Mouse (Mus musculus): ENCODE results near the gene Dhfr. TPM values are rescaled to one million over a fixed set of nuclear protein-coding genes. Genes with fewer than 3 reads are reported as not detected.
A peak's percentile ranks its signal among the peaks of the same experiment; 100 is the strongest.

Dhfr gene
- total RNA-seq (2017), result 20.6 and 27.1 TPM in 2 replicates

GRCm38 (mm10) chr13:92354456-92355271 is at the start of gene Dhfr, which contains the start of gene Msh3:
TSS of gene Dhfr (plus strand) at chr13:92354726.
TSS of gene Msh3 (minus strand) at chr13:92355003.
- ATAC-seq (replicated peaks in 1 of 2; ENCODE audit: insufficient read depth in 1 of 2, low FRiP score in 2 of 2, low TSS enrichment in 1 of 2, low read depth in 1 of 2, poor library complexity in 2 of 2, severe bottlenecking in 2 of 2), result peak; percentile 87 to 92

- ATAC-seq (replicated peaks in 1 of 2; ENCODE audit: insufficient read depth in 1 of 2, low FRiP score in 2 of 2, low TSS enrichment in 1 of 2, low read depth in 1 of 2, poor library complexity in 2 of 2, severe bottlenecking in 2 of 2), result no peak
Measured at GRCm38 (mm10) chr13:92305680-92306079, 48.8 kb upstream of the Dhfr start, which contains the start of gene Gm20379. TSS of gene Gm20379 (plus strand) at chr13:92305980.

- ATAC-seq (replicated peaks in 1 of 2; ENCODE audit: insufficient read depth in 1 of 2, low FRiP score in 2 of 2, low TSS enrichment in 1 of 2, low read depth in 1 of 2, poor library complexity in 2 of 2, severe bottlenecking in 2 of 2), result no peak
Measured at GRCm38 (mm10) chr13:92314613-92315012, 39.9 kb upstream of the Dhfr start.

GRCm38 (mm10) chr13:92320770-92321169 is 33.8 kb upstream of the Dhfr start:
- ATAC-seq (replicated peaks in 1 of 2; ENCODE audit: insufficient read depth in 1 of 2, low FRiP score in 2 of 2, low TSS enrichment in 1 of 2, low read depth in 1 of 2, poor library complexity in 2 of 2, severe bottlenecking in 2 of 2), result peak; percentile 88 to 91

GRCm38 (mm10) chr13:92326030-92326429 is 28.5 kb upstream of the Dhfr start:
- ATAC-seq (replicated peaks in 1 of 2; ENCODE audit: insufficient read depth in 1 of 2, low FRiP score in 2 of 2, low TSS enrichment in 1 of 2, low read depth in 1 of 2, poor library complexity in 2 of 2, severe bottlenecking in 2 of 2), result no peak

GRCm38 (mm10) chr13:92328000-92328399 is 26.5 kb upstream of the Dhfr start:
- ATAC-seq (replicated peaks in 1 of 2; ENCODE audit: insufficient read depth in 1 of 2, low FRiP score in 2 of 2, low TSS enrichment in 1 of 2, low read depth in 1 of 2, poor library complexity in 2 of 2, severe bottlenecking in 2 of 2), result peak; percentile 7 to 34; a peak in 1 of 4 replicates

GRCm38 (mm10) chr13:92330621-92331020 is 23.9 kb upstream of the Dhfr start:
- ATAC-seq (replicated peaks in 1 of 2; ENCODE audit: insufficient read depth in 1 of 2, low FRiP score in 2 of 2, low TSS enrichment in 1 of 2, low read depth in 1 of 2, poor library complexity in 2 of 2, severe bottlenecking in 2 of 2), result no peak

GRCm38 (mm10) chr13:92332103-92332879 is 22.2 kb upstream of the Dhfr start:
- ATAC-seq (replicated peaks in 1 of 2; ENCODE audit: insufficient read depth in 1 of 2, low FRiP score in 2 of 2, low TSS enrichment in 1 of 2, low read depth in 1 of 2, poor library complexity in 2 of 2, severe bottlenecking in 2 of 2), result 0 out of 4 replicates have a peak, but pooled peaks of 1 of the 2 experiments have one; percentile 15

- peak in 1 of 2 experiments; percentile 16; a peak in 1 of 4 replicates for ATAC-seq (replicated peaks in 1 of 2; ENCODE audit: insufficient read depth in 1 of 2, low FRiP score in 2 of 2, low TSS enrichment in 1 of 2, low read depth in 1 of 2, poor library complexity in 2 of 2, severe bottlenecking in 2 of 2)
Measured at GRCm38 (mm10) chr13:92336857-92337256, 17.7 kb upstream of the Dhfr start.

GRCm38 (mm10) chr13:92337773-92338462 is 16.6 kb upstream of the Dhfr start:
- ATAC-seq (replicated peaks in 1 of 2; ENCODE audit: insufficient read depth in 1 of 2, low FRiP score in 2 of 2, low TSS enrichment in 1 of 2, low read depth in 1 of 2, poor library complexity in 2 of 2, severe bottlenecking in 2 of 2), result no peak

GRCm38 (mm10) chr13:92339787-92340186 is 14.7 kb upstream of the Dhfr start:
- no peak for ATAC-seq (replicated peaks in 1 of 2; ENCODE audit: insufficient read depth in 1 of 2, low FRiP score in 2 of 2, low TSS enrichment in 1 of 2, low read depth in 1 of 2, poor library complexity in 2 of 2, severe bottlenecking in 2 of 2)

- ATAC-seq (replicated peaks in 1 of 2; ENCODE audit: insufficient read depth in 1 of 2, low FRiP score in 2 of 2, low TSS enrichment in 1 of 2, low read depth in 1 of 2, poor library complexity in 2 of 2, severe bottlenecking in 2 of 2), result no peak
Measured at GRCm38 (mm10) chr13:92344033-92344432, 10.5 kb upstream of the Dhfr start.

- ATAC-seq (replicated peaks in 1 of 2; ENCODE audit: insufficient read depth in 1 of 2, low FRiP score in 2 of 2, low TSS enrichment in 1 of 2, low read depth in 1 of 2, poor library complexity in 2 of 2, severe bottlenecking in 2 of 2), result no peak
Measured at GRCm38 (mm10) chr13:92346338-92346737, 8.2 kb upstream of the Dhfr start.

- no peak for ATAC-seq (replicated peaks in 1 of 2; ENCODE audit: insufficient read depth in 1 of 2, low FRiP score in 2 of 2, low TSS enrichment in 1 of 2, low read depth in 1 of 2, poor library complexity in 2 of 2, severe bottlenecking in 2 of 2)
Measured at GRCm38 (mm10) chr13:92351100-92351499, 3.4 kb upstream of the Dhfr start.

GRCm38 (mm10) chr13:92353956-92354355 is 570 bp upstream of the Dhfr start:
- no peak for ATAC-seq (replicated peaks in 1 of 2; ENCODE audit: insufficient read depth in 1 of 2, low FRiP score in 2 of 2, low TSS enrichment in 1 of 2, low read depth in 1 of 2, poor library complexity in 2 of 2, severe bottlenecking in 2 of 2)

- ATAC-seq (replicated peaks in 1 of 2; ENCODE audit: insufficient read depth in 1 of 2, low FRiP score in 2 of 2, low TSS enrichment in 1 of 2, low read depth in 1 of 2, poor library complexity in 2 of 2, severe bottlenecking in 2 of 2), result peak; percentile 18 to 22; a peak in 3 of 4 replicates
Measured at GRCm38 (mm10) chr13:92355272-92355643, 732 bp downstream of the Dhfr start.

GRCm38 (mm10) chr13:92356376-92356775 is 1.9 kb downstream of the Dhfr start:
- ATAC-seq (replicated peaks in 1 of 2; ENCODE audit: insufficient read depth in 1 of 2, low FRiP score in 2 of 2, low TSS enrichment in 1 of 2, low read depth in 1 of 2, poor library complexity in 2 of 2, severe bottlenecking in 2 of 2), result no peak

- no peak for ATAC-seq (replicated peaks in 1 of 2; ENCODE audit: insufficient read depth in 1 of 2, low FRiP score in 2 of 2, low TSS enrichment in 1 of 2, low read depth in 1 of 2, poor library complexity in 2 of 2, severe bottlenecking in 2 of 2)
Measured at GRCm38 (mm10) chr13:92357644-92358043, 3.1 kb downstream of the Dhfr start.
